Mouse (Mus musculus) liver, embryonic 12.5 days (tissue): ENCODE data around the gene Pdap1. TPM values are rescaled to one million over a fixed set of nuclear protein-coding genes. Genes with fewer than 3 reads are reported as not detected.

ENCODE experiments used
- polyA plus RNA-seq: library from polyadenylated mRNA; unstranded; fragments of >200 nt; fragmentation: Nextera tagmentation; extraction: Ambion mirVana; gene quantifications from 2 replicates; pipeline ENCODE4 v1.2.1, GENCODE M21; 2016

The Pdap1 gene
- polyA plus RNA-seq, 1 experiment from 2014 or later: 78.0 TPM

Other genes starting within 250 kb of the Pdap1 start
- gene Smurf1, start 174.4 kb downstream of the Pdap1 start, polyA plus RNA-seq: 4.2 and 4.7 TPM in 2 replicates
- not detected in 2 replicates for gene Gm4871, start 107.5 kb downstream of the Pdap1 start, polyA plus RNA-seq
- gene 1700018F24Rik, start 97.2 kb downstream of the Pdap1 start, polyA plus RNA-seq: not detected in 2 replicates
- 74.5 and 75.5 TPM in 2 replicates for gene Arpc1a, start 56.4 kb downstream of the Pdap1 start, polyA plus RNA-seq
- gene Kpna7, start 56.2 kb downstream of the Pdap1 start, polyA plus RNA-seq: 0.05 TPM in 2 replicates
- gene Arpc1b, start 26.0 kb downstream of the Pdap1 start, polyA plus RNA-seq: 175 and 180 TPM in 2 replicates
- gene Bud31, start 124 bp upstream of the Pdap1 start, polyA plus RNA-seq: 171 TPM in 2 replicates
- 12.2 and 12.6 TPM in 2 replicates for gene Ptcd1, start 26.9 kb upstream of the Pdap1 start, polyA plus RNA-seq
- 39.0 and 39.1 TPM in 2 replicates for gene Cpsf4, start 27.0 kb upstream of the Pdap1 start, polyA plus RNA-seq
- 460 and 491 TPM in 2 replicates for gene Atp5j2, start 51.8 kb upstream of the Pdap1 start, polyA plus RNA-seq
- gene Zkscan14, start 61.6 kb upstream of the Pdap1 start, polyA plus RNA-seq: 5.8 TPM in 2 replicates
- 5.3 and 5.9 TPM in 2 replicates for gene Zkscan5, start 64.3 kb upstream of the Pdap1 start, polyA plus RNA-seq
- 24.7 and 25.3 TPM in 2 replicates for gene Zfp655, start 91.5 kb upstream of the Pdap1 start, polyA plus RNA-seq
- 0.32 and 0.39 TPM in 2 replicates for gene Zscan25, start 140.3 kb upstream of the Pdap1 start, polyA plus RNA-seq
- not detected in 2 replicates for gene Cyp3a57, start 205.0 kb upstream of the Pdap1 start, polyA plus RNA-seq